Mouse (Mus musculus): ENCODE data around the gene Tnfrsf18.

Tnfrsf18 gene

GRCm38 (mm10) chr4:156026013-156026412, at the start of gene Tnfrsf18:
Gene Tnfrsf18 (plus strand): TSS chr4:156026164.
- peak; percentile 40 for DNase-seq

- no peak for DNase-seq
These were observed 44.4 kb upstream of the Tnfrsf18 start for GRCm38 (mm10) chr4:155981436-155982082.

DNA sequence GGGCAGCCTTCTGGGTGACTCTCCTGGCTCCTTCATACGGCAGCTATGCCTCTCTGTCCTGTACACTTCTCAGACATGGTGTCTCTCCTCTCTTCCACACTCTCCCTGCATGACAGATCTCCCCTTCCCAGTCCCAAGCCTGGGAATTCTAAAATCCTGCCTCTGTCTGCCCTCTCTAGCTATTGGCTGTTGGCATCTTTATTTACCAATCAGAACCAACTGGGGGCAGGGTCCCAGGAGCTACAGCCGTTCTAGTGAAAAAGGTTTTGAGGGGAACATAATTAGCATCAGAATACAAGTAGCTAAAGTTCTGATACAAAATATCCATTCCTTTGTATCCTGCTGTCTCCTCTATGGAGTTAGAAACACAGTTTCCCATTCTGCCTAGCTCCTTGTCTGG, 42.2 kb upstream of the Tnfrsf18 start:
- no peak for DNase-seq

- no peak for DNase-seq
These were observed 34.6 kb upstream of the Tnfrsf18 start for GRCm38 (mm10) chr4:155991211-155991907.

DNA sequence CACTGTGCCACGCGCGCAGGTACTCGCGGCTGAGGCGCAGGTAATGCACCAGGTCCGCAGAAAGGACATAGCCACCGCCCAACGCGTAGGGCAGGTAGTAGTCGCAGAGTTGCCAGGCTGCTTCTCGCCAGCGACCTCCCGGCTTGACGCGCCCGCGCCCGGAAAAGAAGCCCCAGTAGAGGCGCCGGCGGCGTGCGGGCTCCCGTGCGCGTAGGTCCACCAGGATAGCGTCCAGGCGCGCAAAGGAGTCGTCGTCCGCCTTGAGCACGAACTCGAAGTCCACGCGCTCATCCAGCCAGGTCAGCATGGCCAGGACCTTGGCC, 34.1 kb upstream of the Tnfrsf18 start:
- DNase-seq = no peak

- DNase-seq = peak; percentile 93
These were observed 33.6 kb upstream of the Tnfrsf18 start, which contains the start of the genes B3galt6 and Sdf4 for GRCm38 (mm10) chr4:155992241-155992905. Gene B3galt6 (minus strand): TSS chr4:155992649. Gene Sdf4 (plus strand): TSS chr4:155992872.

DNA sequence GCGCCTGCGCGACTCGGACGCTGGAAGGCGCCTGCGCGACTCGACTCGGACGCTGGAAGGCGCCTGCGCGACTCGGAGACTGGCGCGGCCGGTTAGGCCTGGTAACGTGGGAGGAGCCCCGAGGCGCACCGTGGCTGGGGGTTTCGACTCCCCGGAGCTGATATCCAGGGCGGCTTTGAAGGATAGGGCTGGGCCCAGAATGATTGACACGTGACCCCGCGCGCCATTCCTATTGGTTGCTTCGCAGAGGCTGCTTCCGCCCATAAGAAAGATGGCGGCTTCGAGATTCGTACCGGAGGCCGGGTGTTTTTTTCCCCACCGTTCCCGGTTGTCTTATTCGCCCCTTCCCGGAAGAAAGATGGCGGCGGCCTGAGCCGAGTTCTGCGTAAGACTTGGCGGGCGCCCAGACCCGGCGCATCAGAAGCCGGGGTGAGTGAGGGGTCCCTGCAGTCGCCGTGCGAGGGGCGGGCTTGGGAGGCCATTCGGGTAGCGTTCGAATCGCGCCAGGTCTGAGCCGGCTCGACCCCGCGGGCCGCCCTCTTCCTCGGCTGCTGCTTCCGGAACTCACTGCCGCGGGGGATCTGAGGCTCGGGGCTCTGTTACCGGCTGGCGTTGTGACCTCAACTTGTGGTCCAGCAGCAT, 32.9 kb upstream of the Tnfrsf18 start:
- peak; percentile 100 for DNase-seq

- DNase-seq = no peak
These were observed 32.4 kb upstream of the Tnfrsf18 start for GRCm38 (mm10) chr4:155993606-155994005.

- no peak for DNase-seq
These were observed 21.9 kb upstream of the Tnfrsf18 start for GRCm38 (mm10) chr4:156004109-156004508.

- DNase-seq = no peak
These were observed 17.6 kb upstream of the Tnfrsf18 start for GRCm38 (mm10) chr4:156008369-156008768.

DNA sequence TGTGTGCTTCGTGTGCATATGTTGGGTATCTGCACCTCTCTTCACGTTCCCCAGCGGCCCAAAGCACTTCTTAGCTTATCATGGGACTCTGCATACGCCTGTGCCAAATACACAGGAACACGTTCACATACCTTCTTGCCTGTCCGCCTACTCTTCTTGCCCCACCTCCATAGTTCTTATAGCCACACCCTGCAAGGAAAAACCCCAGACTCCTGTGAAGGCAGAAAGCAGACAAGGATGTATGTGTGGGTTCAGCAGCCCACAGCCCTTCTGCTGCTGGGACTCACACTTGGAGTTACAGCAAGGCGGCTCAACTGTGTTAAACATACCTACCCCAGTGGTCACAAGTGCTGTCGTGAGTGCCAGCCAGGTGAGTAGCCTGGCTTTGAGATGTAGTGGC, 12.3 kb upstream of the Tnfrsf18 start, which contains the start of gene Tnfrsf4:
Gene Tnfrsf4, plus strand, starts transcription at position 207 of the 400 bp plus-strand sequence.
- no peak for DNase-seq

DNA sequence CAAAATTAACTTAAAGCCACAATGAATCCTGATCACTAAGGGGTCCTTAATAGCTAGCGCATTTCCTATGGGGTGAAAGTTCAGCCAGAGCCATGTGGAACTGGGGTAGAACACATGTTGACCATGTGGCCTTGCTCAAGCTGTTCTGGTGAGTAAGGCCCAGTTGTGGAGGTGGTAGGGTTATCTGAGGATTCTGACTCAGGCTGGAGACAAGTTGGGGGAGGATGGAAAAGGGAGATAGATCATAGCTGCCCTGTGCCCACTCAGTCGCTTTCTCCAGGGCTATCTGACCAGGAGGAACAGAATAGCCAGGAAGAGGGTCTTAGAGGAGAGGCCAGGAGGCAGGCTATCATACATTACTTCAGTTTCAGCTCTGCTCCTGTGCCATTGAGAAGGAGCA, 11.5 kb upstream of the Tnfrsf18 start:
- DNase-seq = no peak

DNA sequence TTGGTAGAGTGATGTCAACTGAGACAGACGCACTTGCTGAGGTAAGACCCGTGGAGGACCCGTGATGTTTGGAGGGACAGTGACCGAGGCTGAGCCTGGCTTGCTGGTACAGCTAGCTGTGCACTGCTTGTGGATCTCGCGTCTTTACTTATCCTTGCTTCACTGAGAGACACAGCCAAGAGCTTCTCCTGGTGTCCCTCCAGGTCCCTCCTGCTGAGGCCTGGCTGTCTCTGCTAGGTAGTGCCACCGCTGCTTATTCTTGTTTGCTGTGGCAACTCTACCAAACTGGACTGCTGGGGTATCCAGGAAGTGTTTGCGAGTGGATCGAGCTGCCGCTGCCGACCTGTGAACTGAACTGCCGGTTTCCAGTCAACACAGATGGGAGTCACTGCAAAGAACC, 6.2 kb upstream of the Tnfrsf18 start:
- no peak for DNase-seq

DNA sequence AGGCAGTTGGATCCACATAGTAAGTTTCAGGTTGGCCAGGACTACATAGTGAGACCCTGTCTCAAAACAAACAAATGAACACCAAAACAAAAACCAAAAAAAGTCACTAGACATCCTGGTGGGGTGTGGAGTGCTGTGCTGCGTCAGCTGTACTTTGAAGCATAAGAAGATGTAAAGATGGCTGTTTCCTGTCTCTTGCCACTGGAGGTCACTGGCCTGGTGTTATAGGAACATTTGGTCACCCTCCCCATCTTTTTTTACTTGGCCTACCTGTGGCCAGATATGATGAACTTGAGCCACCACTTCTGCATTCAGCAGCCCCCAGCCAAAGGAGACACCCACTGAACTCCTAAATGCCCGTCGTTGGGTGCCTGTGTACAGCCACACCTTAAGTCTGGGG, 4.6 kb upstream of the Tnfrsf18 start:
- no peak for DNase-seq

- DNase-seq = no peak
These were observed 4.0 kb upstream of the Tnfrsf18 start for GRCm38 (mm10) chr4:156021942-156022419.

- DNase-seq = no peak
These were observed 2.4 kb upstream of the Tnfrsf18 start for GRCm38 (mm10) chr4:156023520-156023919.

DNA sequence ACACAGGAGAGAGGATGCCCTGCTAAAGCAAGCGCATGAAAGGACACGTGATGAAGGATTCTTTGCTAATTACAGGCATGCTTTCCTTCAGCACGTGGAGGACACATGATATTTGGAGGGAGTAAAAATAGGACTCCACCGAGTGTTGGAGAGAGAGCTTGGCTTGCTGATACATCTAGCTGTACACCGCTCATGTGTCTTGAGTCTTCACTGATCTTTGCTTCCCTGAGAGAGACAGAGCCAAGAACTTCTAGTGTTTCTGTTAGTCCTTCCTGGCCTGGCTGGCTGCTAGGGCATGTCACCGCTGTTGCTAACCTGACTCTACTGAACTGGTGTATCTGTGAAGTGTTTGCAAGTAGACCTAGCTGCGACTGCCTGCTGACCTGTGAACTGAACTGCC, 1.8 kb upstream of the Tnfrsf18 start:
- DNase-seq = no peak

GRCm38 (mm10) chr4:156028580-156028979, 2.6 kb downstream of the Tnfrsf18 start:
- no peak for DNase-seq

- no peak for DNase-seq
These were observed 4.7 kb downstream of the Tnfrsf18 start for GRCm38 (mm10) chr4:156030651-156031118.

GRCm38 (mm10) chr4:156031255-156031592, 5.3 kb downstream of the Tnfrsf18 start:
- no peak for DNase-seq

GRCm38 (mm10) chr4:156031593-156032391, 5.8 kb downstream of the Tnfrsf18 start:
- peak; percentile 77 for DNase-seq

- DNase-seq = no peak
These were observed 6.9 kb downstream of the Tnfrsf18 start for GRCm38 (mm10) chr4:156032856-156033255.

Measured in kidney, adult 18-20 months (tissue).